Mouse (Mus musculus) liver, postnatal 0 days (tissue): ENCODE measurements around the gene Cdk2. TPM values are rescaled to one million over a fixed set of nuclear protein-coding genes. Genes with fewer than 3 reads are reported as not detected.

Source experiments
- ATAC-seq: fragments of 200-750 bp; cut with Nextera tagmentation; 2 replicates; pipeline ENCODE4 v1.8.0; 2017; ENCODE audit warnings: mild to moderate bottlenecking, moderate library complexity
- DNase-seq: peaks from one replicate; pipeline ENCODE4 v3.0.0-alpha.2; 2016
- H3K27ac ChIP-seq: fragments of 300-500 bp; sonication (generic); 2 replicates; pipeline ENCODE4 v1.5.1; 2014; ENCODE audit warnings: antibody characterized with exemption, moderate library complexity, mild to moderate bottlenecking, low read depth
- H3K27me3 ChIP-seq: fragments of 300-500 bp; sonication (generic); 2 replicates; pipeline ENCODE4 v1.6.1; 2014; ENCODE audit warnings: low read length, control low read depth, mixed read lengths; ENCODE audit not compliant: insufficient read depth
- H3K36me3 ChIP-seq: fragments of 300-500 bp; sonication (generic); replicated peaks from 2 replicates; pipeline ENCODE4 v1.6.1; 2014; ENCODE audit warnings: mild to moderate bottlenecking, control low read depth, low read length, moderate library complexity, mixed read lengths; ENCODE audit not compliant: insufficient read depth
- H3K4me1 ChIP-seq: fragments of 300-500 bp; sonication (generic); 2 replicates; pipeline ENCODE4 v1.6.1; 2014; ENCODE audit warnings: antibody characterized with exemption, mild to moderate bottlenecking, control low read depth; ENCODE audit not compliant: insufficient read depth
- H3K4me2 ChIP-seq: fragments of 300-500 bp; sonication (generic); 2 replicates; pipeline ENCODE4 v1.6.1; 2014; ENCODE audit warnings: low read depth, mild to moderate bottlenecking, low read length, moderate library complexity, mixed read lengths
- H3K4me3 ChIP-seq: fragments of 300-500 bp; sonication (generic); 2 replicates; pipeline ENCODE4 v1.5.1; 2014; ENCODE audit warnings: low read depth, low read length
- H3K9ac ChIP-seq: fragments of 300-500 bp; sonication (generic); replicated peaks from 2 replicates; pipeline ENCODE4 v1.6.1; 2014; ENCODE audit warnings: mild to moderate bottlenecking, moderate library complexity
- H3K9me3 ChIP-seq: fragments of 300-500 bp; sonication (generic); 2 replicates; pipeline ENCODE4 v1.6.1; 2016; ENCODE audit warnings: mild to moderate bottlenecking, control low read depth, low read length, mixed read lengths
- CTCF ChIP-seq: sonication (generic); IDR thresholded peaks from 2 replicates; pipeline ENCODE4 v1.5.1; 2016; ENCODE audit warnings: antibody characterized with exemption, low read depth
- EP300 ChIP-seq: IDR thresholded peaks from 2 replicates; pipeline ENCODE4 v1.6.1; 2016; ENCODE audit warnings: antibody characterized with exemption, low read depth, mild to moderate bottlenecking
- WGBS: fragments of 180-500 bp; shearing (Covaris S2); extraction: QIAGEN DNeasy Blood & Tissue Kit; methylation state at CpG from one replicate; pipeline ENCODE4 v1.1.7; 2014; ENCODE audit not compliant: insufficient replicate concordance; 5-methylcytosine and 5-hydroxymethylcytosine counted together
- polyA plus RNA-seq: library from polyadenylated mRNA; unstranded; fragments of >200 nt; fragmentation: Nextera tagmentation; extraction: Ambion mirVana; gene quantifications from 2 replicates; pipeline ENCODE4 v1.2.1, GENCODE M21; 2015

The Cdk2 gene
- polyA plus RNA-seq, 1 experiment from 2014 or later = 34.7 TPM

GRCm38 (mm10) chr10:128697072-128697725, 7.6 kb downstream of the Cdk2 start:
- peaks cover 17% of the 10 kb centered on the region for H3K4me1 ChIP-seq
- no peak overlapping the region for H3K4me2 ChIP-seq
- TF ChIP-seq CTCF (0 out of 2 replicates have a peak, but pooled peaks have one; percentile 7), EP300 (no peak)
- peaks cover 41% of the 10 kb centered on the region for H3K36me3 ChIP-seq
- no peak for DNase-seq
- no peak overlapping the region for H3K9ac ChIP-seq
- no peaks in the 10 kb centered on the region for H3K27me3 ChIP-seq
- WGBS = 86% methylated on average over 6 of the region's 6 CpGs
- no peak for ATAC-seq
- no peak overlapping the region for H3K4me3 ChIP-seq
- H3K9me3 ChIP-seq = no peaks in the 10 kb centered on the region
- 0 out of 2 replicates have a peak overlapping the region, but pooled peaks have one; percentile 99 for H3K27ac ChIP-seq

GRCm38 (mm10) chr10:128695992-128696807, 8.6 kb downstream of the Cdk2 start, which contains the start of gene Rab5b:
Gene Rab5b, minus strand, starts transcription at chr10:128696264.
- H3K4me1 ChIP-seq = peaks cover 17% of the 10 kb centered on the region
- peak within 1 kb of the TSS; percentile 99 for H3K9ac ChIP-seq
- H3K27me3 ChIP-seq = no peaks in the 10 kb centered on the region
- no peaks in the 10 kb centered on the region for H3K9me3 ChIP-seq
- peak within 1 kb of the TSS; percentile 95 for H3K4me3 ChIP-seq
- peak; percentile 98 for ATAC-seq
- H3K27ac ChIP-seq = peak within 1 kb of the TSS; percentile 99
- peak; percentile 96 for DNase-seq
- TF ChIP-seq EP300 (peak; percentile 85), CTCF (no peak)
- 1% methylated on average over 39 of the region's 40 CpGs for WGBS
- peak within 1 kb of the TSS; percentile 92 for H3K4me2 ChIP-seq
- peaks cover 31% of the 10 kb centered on the region for H3K36me3 ChIP-seq

GRCm38 (mm10) chr10:128695411-128695991, 9.3 kb downstream of the Cdk2 start:
- peaks cover 25% of the 10 kb centered on the region for H3K36me3 ChIP-seq
- DNase-seq (no peak), ATAC-seq (no peak)
- H3K9ac ChIP-seq = peak overlapping the region; percentile 99
- peaks cover 17% of the 10 kb centered on the region for H3K4me1 ChIP-seq
- no peaks in the 10 kb centered on the region for H3K9me3 ChIP-seq
- H3K27ac ChIP-seq = peak overlapping the region; percentile 99
- peak overlapping the region; percentile 95 for H3K4me3 ChIP-seq
- peak overlapping the region; percentile 92 for H3K4me2 ChIP-seq
- no peak for TF ChIP-seq CTCF
- no peak for TF ChIP-seq EP300
- 2% methylated on average over 22 of the region's 22 CpGs for WGBS
- H3K27me3 ChIP-seq = no peaks in the 10 kb centered on the region

DNA sequence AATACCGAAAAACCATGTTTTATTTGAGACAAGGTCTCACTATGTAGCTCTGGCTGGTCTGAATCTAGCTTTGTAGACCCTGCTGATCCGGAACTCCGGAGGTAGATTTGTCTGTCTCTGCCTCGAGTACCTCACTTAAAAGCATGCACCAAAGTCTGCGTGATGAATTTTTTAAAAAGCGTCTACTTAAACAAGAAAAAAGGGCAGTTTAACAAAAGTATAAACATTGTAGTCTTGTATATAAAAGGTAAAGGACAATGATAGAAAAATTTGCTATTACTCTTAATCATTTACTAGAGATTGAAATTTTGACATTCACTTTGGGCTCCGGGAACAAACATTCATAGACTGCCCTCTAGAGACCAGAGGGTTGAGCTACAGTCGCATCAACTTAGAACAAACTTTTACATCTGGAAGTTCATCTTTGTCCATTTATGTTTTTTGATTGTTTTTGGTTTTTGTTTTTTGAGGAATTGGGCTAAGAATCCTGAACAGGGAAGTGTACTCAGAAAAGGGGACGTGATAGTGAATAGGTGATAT, 30.3 kb downstream of the Cdk2 start:
- TF ChIP-seq CTCF (peak; percentile 77), EP300 (no peak)

GRCm38 (mm10) chr10:128673763-128674468, 30.9 kb downstream of the Cdk2 start, which contains the start of gene Suox:
Gene Suox, minus strand, starts transcription at chr10:128674073.
- WGBS = under 1% methylated on average over 60 of the region's 60 CpGs
- Histone ChIP-seq H3K4me3 (peak within 1 kb of the TSS; percentile 84), H3K4me1 (peaks cover 18% of the 10 kb centered on the region), H3K4me2 (peak within 1 kb of the TSS; percentile 98), H3K27ac (peak within 1 kb of the TSS; percentile 89), H3K9ac (peak within 1 kb of the TSS; percentile 69), H3K9me3 (no peaks in the 10 kb centered on the region), H3K27me3 (0 out of 2 replicates have a peak, but pooled peaks cover 9% of the 10 kb centered on the region), H3K36me3 (no peaks in the 10 kb centered on the region; the same call in 1 of the 2 replicates)
- DNase-seq (peak; percentile 94), ATAC-seq (peak; percentile 94)
- no peak for TF ChIP-seq CTCF
- no peak for TF ChIP-seq EP300

More for the DNA sequence above, 30.3 kb downstream of the Cdk2 start:
- peak overlapping the region; percentile 89 for H3K27ac ChIP-seq
- H3K36me3 ChIP-seq = peaks cover 3% of the 10 kb centered on the region
- H3K9me3 ChIP-seq = no peaks in the 10 kb centered on the region
- peak overlapping the region; percentile 98 for H3K4me2 ChIP-seq
- DNase-seq (no peak), ATAC-seq (peak; percentile 31; the same call in 1 of the 2 replicates)
- H3K4me3 ChIP-seq = peak overlapping the region; percentile 84
- under 1% methylated on average over 9 of the region's 9 CpGs for WGBS
- peaks cover 13% of the 10 kb centered on the region for H3K4me1 ChIP-seq
- H3K9ac ChIP-seq = peak overlapping the region; percentile 69
- H3K27me3 ChIP-seq = 0 out of 2 replicates have a peak, but pooled peaks cover 3% of the 10 kb centered on the region
